ENCODE assay signal across 7 mouse cellular contexts in genomic region chr19:23142427-23143073, GRCm38 (mm10). TPM values are rescaled to one million over a fixed set of nuclear protein-coding genes. Genes with fewer than 3 reads are reported as not detected.
A peak's percentile ranks its signal among the peaks of the same experiment; 100 is the strongest.
DNase-seq lines count a peak whose midpoint lies in the region; ATAC-seq and TF ChIP-seq lines count a peak whose summit lies in the region.

No protein-coding gene starts in this region.

- H3K36me3 ChIP-seq in spleen, adult 2 months (ENCODE audit: control insufficient read depth, insufficient read depth, low read length) = no peaks in the 10 kb centered on the region
- no peaks in the 10 kb centered on the region for H3K36me3 ChIP-seq in embryonic facial prominence, embryonic 14.5 days (ENCODE audit: control insufficient read depth, insufficient read depth, low read length)
- no peaks in the 10 kb centered on the region for H3K36me3 ChIP-seq in hindbrain, embryonic 15.5 days
- no peaks in the 10 kb centered on the region for H3K36me3 ChIP-seq in liver, embryonic 14.5 days (replicated peaks; ENCODE audit: control insufficient read depth, insufficient read depth, low read depth)

- DNase-seq in spleen, adult 2 months (ENCODE audit: low read depth in 1 of 2, low spot score in 2 of 2) = no peak
- DNase-seq in spleen, postnatal 4 days (ENCODE audit: low spot score in 2 of 2) = no peak
- peak; percentile 45 for DNase-seq in embryonic facial prominence, embryonic 14.5 days (ENCODE audit: low spot score)
- DNase-seq in liver, embryonic 14.5 days (ENCODE audit: low read depth in 3 of 3, low spot score in 3 of 3) = no peak
- no peak for DNase-seq in urinary bladder, postnatal 25 days (ENCODE audit: low spot score)

- TF ChIP-seq EP300 in liver, embryonic 14.5 days (IDR thresholded peaks at IDR 0.05; ENCODE audit: low read depth) = no peak

- 25% methylated on average over 28 of the region's 28 CpGs for WGBS in spleen, adult 2 months
- 3% methylated on average over 24 of the region's 28 CpGs for WGBS in embryonic facial prominence, embryonic 14.5 days
- 2% methylated on average over 28 of the region's 28 CpGs for WGBS in hindbrain, embryonic 15.5 days
- 7% methylated on average over 28 of the region's 28 CpGs for WGBS in liver, embryonic 14.5 days (ENCODE audit: insufficient replicate concordance)
- WGBS in olfactory bulb, adult 2 months = 1% methylated on average over 28 of the region's 28 CpGs

- ATAC-seq in embryonic facial prominence, embryonic 14.5 days (ENCODE audit: low read depth) = no peak
- ATAC-seq in hindbrain, embryonic 15.5 days (ENCODE audit: low FRiP score, low read depth) = no peak
- no peak for ATAC-seq in liver, embryonic 14.5 days (ENCODE audit: insufficient read depth)

- H3K9ac ChIP-seq in embryonic facial prominence, embryonic 14.5 days (ENCODE audit: low read depth, low read length) = peak overlapping the region; percentile 76
- peak overlapping the region; percentile 55; the same call in 1 of the 2 replicates for H3K9ac ChIP-seq in hindbrain, embryonic 15.5 days
- H3K9ac ChIP-seq in liver, embryonic 14.5 days (replicated peaks) = peak overlapping the region; percentile 63

- peak overlapping the region; percentile 83; the same call in 1 of the 2 replicates for H3K4me3 ChIP-seq in spleen, adult 2 months (ENCODE audit: extremely low read depth, insufficient read depth, insufficient read length)
- peak overlapping the region; percentile 68 for H3K4me3 ChIP-seq in embryonic facial prominence, embryonic 14.5 days (ENCODE audit: low read depth, low read length)
- H3K4me3 ChIP-seq in hindbrain, embryonic 15.5 days = peak overlapping the region; percentile 63
- peak overlapping the region; percentile 64 to 68 for H3K4me3 ChIP-seq in liver, embryonic 14.5 days (ENCODE audit: insufficient read depth in 1 of 2, low read depth in 2 of 2, low read length in 2 of 2)
- peak overlapping the region; percentile 81 for H3K4me3 ChIP-seq in olfactory bulb, adult 2 months (ENCODE audit: insufficient read depth, low read depth, low read length)

- H3K9me3 ChIP-seq in embryonic facial prominence, embryonic 14.5 days (ENCODE audit: control insufficient read depth, low read length) = no peaks in the 10 kb centered on the region
- no peaks in the 10 kb centered on the region for H3K9me3 ChIP-seq in hindbrain, embryonic 15.5 days
- H3K9me3 ChIP-seq in liver, embryonic 14.5 days (ENCODE audit: control insufficient read depth, low read length) = no peaks in the 10 kb centered on the region

- peak overlapping the region; percentile 20; the same call in 1 of the 2 replicates for H3K27ac ChIP-seq in spleen, adult 2 months (ENCODE audit: insufficient read depth, low read length)
- H3K27ac ChIP-seq in embryonic facial prominence, embryonic 14.5 days (replicated peaks; ENCODE audit: low read depth, low read length) = no peak overlapping the region
- no peak overlapping the region for H3K27ac ChIP-seq in hindbrain, embryonic 15.5 days (replicated peaks)
- H3K27ac ChIP-seq in liver, embryonic 14.5 days = no peak overlapping the region
- peak overlapping the region; percentile 100 for H3K27ac ChIP-seq in olfactory bulb, adult 2 months (ENCODE audit: insufficient read depth, low read depth, low read length)

- no peak for TF ChIP-seq POLR2A in spleen, adult 2 months (IDR thresholded peaks at IDR 0.05; ENCODE audit: low read depth, low read length)
- TF ChIP-seq POLR2A in olfactory bulb, adult 2 months (IDR thresholded peaks at IDR 0.05; ENCODE audit: insufficient read depth, low read depth, low read length) = no peak

- TF ChIP-seq CTCF in spleen, adult 2 months (IDR thresholded peaks at IDR 0.05; ENCODE audit: extremely low read depth, insufficient read depth, insufficient read length, insufficient replicate concordance) = no peak
- no peak for TF ChIP-seq CTCF in liver, embryonic 14.5 days (IDR thresholded peaks at IDR 0.05; ENCODE audit: low read depth)
- no peak for TF ChIP-seq CTCF in olfactory bulb, adult 2 months (IDR thresholded peaks at IDR 0.05; ENCODE audit: insufficient read depth, low read depth, low read length)

- peak overlapping the region; percentile 91 for H3K4me2 ChIP-seq in embryonic facial prominence, embryonic 14.5 days (ENCODE audit: low read depth, low read length)
- H3K4me2 ChIP-seq in hindbrain, embryonic 15.5 days = peak overlapping the region; percentile 98
- peak overlapping the region; percentile 99 for H3K4me2 ChIP-seq in liver, embryonic 14.5 days (ENCODE audit: low read depth)

- peaks cover 7% of the 10 kb centered on the region; the same call in 1 of the 2 replicates for H3K27me3 ChIP-seq in spleen, adult 2 months (ENCODE audit: control insufficient read depth, insufficient read depth, low read length)
- H3K27me3 ChIP-seq in embryonic facial prominence, embryonic 14.5 days (replicated peaks; ENCODE audit: control insufficient read depth, insufficient read depth, low read length) = peaks cover 10% of the 10 kb centered on the region
- peaks cover 28% of the 10 kb centered on the region for H3K27me3 ChIP-seq in hindbrain, embryonic 15.5 days
- H3K27me3 ChIP-seq in liver, embryonic 14.5 days (ENCODE audit: control insufficient read depth, insufficient read depth, low read length) = peaks cover 3% of the 10 kb centered on the region; the same call in 1 of the 2 replicates

- H3K4me1 ChIP-seq in spleen, adult 2 months (ENCODE audit: control insufficient read depth, insufficient read depth, insufficient read length) = peaks cover 4% of the 10 kb centered on the region; the same call in 1 of the 2 replicates
- peaks cover 7% of the 10 kb centered on the region; the same call in 1 of the 2 replicates for H3K4me1 ChIP-seq in embryonic facial prominence, embryonic 14.5 days (ENCODE audit: control insufficient read depth, insufficient read depth, low read length)
- peaks cover 26% of the 10 kb centered on the region for H3K4me1 ChIP-seq in hindbrain, embryonic 15.5 days (replicated peaks)
- H3K4me1 ChIP-seq in liver, embryonic 14.5 days (replicated peaks; ENCODE audit: control insufficient read depth in 2 of 2, insufficient read depth in 2 of 2, low read length in 1 of 2) = peaks cover 11 to 26% of the 10 kb centered on the region in 2 experiments; a peak in 3 of 4 replicates
- H3K4me1 ChIP-seq in olfactory bulb, adult 2 months (ENCODE audit: control insufficient read depth, insufficient read depth, low read length) = peaks cover 13% of the 10 kb centered on the region

RNA-seq across cellular contexts. Expression of gene Klf9, which starts 1.5 kb away (rescaled TPM):
- 6.3 and 9.2 TPM in 2 replicates for polyA plus RNA-seq in spleen, adult 2 months (2012; rRNA removed)
- polyA plus RNA-seq in embryonic facial prominence, embryonic 14.5 days (2014; fragmentation: Nextera tagmentation; extraction: Ambion mirVana) = 3.6 and 4.5 TPM in 2 replicates
- 4.5 and 5.0 TPM in 2 replicates for polyA plus RNA-seq in hindbrain, embryonic 15.5 days (2015; fragmentation: Nextera tagmentation; extraction: Ambion mirVana)
- polyA plus RNA-seq in liver, embryonic 14.5 days (2012; rRNA removed) = 0.43 and 0.86 TPM in 2 replicates
- 0.74 and 1.0 TPM in 2 replicates for polyA plus RNA-seq in liver, embryonic 14.5 days (2014; fragmentation: Nextera tagmentation; extraction: Ambion mirVana)
- 102 and 132 TPM in 2 replicates for polyA plus RNA-seq in olfactory bulb, adult 2 months (2012; ENCODE audit: insufficient read depth, insufficient read length, low replicate concordance, missing spikeins)

Comparison
In these comparisons a context has a peak if more than half of its experiments do, and no peak if none do; other contexts are left out.
1. H3K27ac ChIP-seq: peak in spleen, adult 2 months (single experiment) and olfactory bulb, adult 2 months (single experiment); none in embryonic facial prominence, embryonic 14.5 days (single experiment), hindbrain, embryonic 15.5 days (single experiment) and liver, embryonic 14.5 days (single experiment).
2. RNA of gene Klf9, which starts 1.5 kb away (polyA plus RNA-seq): 102 to 132 TPM in olfactory bulb, adult 2 months; 6.3 to 9.2 TPM in spleen, adult 2 months, 4.5 to 5.0 TPM in hindbrain, embryonic 15.5 days, 3.6 to 4.5 TPM in embryonic facial prominence, embryonic 14.5 days and 0.43 to 1.0 TPM in liver, embryonic 14.5 days; every median in the first group is over 10 times any median in the second.
3. Peak in every context shown above with its lines, with median percentiles within 50 percentile points of each other: H3K4me3 ChIP-seq, H3K4me2 ChIP-seq and H3K9ac ChIP-seq.